Mouse (Mus musculus) bone marrow macrophage, adult 2 months (primary cell): ENCODE measurements around the gene Uvrag.

ENCODE experiments used
- CTCF ChIP-seq: IDR thresholded peaks from 2 replicates; pipeline ENCODE4 v1.5.1; 2012; ENCODE audit warnings: low read depth, mild to moderate bottlenecking, low read length, moderate library complexity
- POLR2A ChIP-seq: IDR thresholded peaks from 2 replicates; pipeline ENCODE4 v1.6.1; 2012; ENCODE audit warnings: mild to moderate bottlenecking, low read depth, low read length, borderline replicate concordance

GRCm38 (mm10) chr7:98983058-98983457 lies 157.9 kb downstream of the Uvrag start:
- TF ChIP-seq POLR2A: no peak
- TF ChIP-seq CTCF: no peak
